Mouse (Mus musculus) v-Abl transformed pro-B cells (cell line): Measurements from ENCODE around the gene Fbxo45.
"Not testable (repeated sequence)": the region's sequence is repeated elsewhere in the genome, so short reads cannot be mapped to it uniquely, and the experiment has no call there.

ENCODE experiments used
- in situ Hi-C, 2 experiments: fragments of 400-800 bp; cut with MboI; formaldehyde crosslinking; loops; one replicate each; pipeline ENCODE4 v1.15.1; 2025; ENCODE audit not compliant: unreplicated experiment in 2 of 2

Fbxo45 gene

DNA sequence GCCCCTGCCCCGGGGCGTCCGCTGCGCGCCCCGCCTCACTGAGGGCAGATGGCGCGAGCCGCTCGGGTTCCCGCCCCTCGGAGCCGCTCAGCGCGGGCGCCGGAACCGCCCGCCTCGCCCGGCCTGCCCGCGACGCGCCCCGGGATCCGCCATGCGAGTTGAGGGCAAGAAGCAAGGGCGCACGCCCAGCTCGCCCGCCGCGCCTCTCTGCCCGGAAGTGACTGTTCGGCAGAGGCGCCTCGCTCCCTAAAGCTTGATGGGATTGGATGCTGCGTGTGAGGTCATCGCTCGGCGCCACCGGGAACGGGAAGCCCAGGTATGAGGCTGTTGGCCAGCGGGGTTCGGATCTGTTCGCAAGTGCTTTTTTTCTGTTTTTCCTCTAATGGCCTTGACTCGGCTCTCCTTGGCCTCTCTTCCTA lies at the start of gene Fbxo45, which contains the start of gene Wdr53:
TSS of gene Fbxo45 (minus strand) at position 207 of the 419 bp plus-strand sequence.
TSS of gene Wdr53 (plus strand) at position 276 of the 419 bp plus-strand sequence.
- in situ Hi-C loops, result loop anchor here (5.0 kb wide), 1 partner anchor 300 kb away; the partner anchor contains the start of genes 0610012G03Rik (in 2 of the 2) and Ncbp2 (in 2 of the 2)

DNA sequence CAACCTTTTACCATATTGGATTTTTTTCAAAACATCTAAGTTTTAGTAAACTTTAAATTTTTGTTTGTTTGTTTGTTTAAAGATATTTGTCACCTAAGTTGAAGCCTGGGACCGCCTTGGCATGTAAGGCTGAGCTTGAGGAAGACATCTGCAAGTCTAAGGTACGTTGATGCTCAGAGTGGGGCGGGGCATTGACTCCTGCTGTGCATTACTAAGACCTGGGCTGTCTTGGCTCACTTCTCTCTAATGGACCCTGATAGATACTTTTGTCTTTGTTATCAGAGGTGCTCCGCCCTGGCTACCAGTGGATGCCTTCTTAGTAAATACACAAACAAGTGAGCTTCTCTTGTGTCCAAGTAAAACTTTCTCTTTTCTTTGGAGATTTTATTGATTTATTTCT lies 44.9 kb upstream of the Fbxo45 start:
- in situ Hi-C loops, result no loop called here

DNA sequence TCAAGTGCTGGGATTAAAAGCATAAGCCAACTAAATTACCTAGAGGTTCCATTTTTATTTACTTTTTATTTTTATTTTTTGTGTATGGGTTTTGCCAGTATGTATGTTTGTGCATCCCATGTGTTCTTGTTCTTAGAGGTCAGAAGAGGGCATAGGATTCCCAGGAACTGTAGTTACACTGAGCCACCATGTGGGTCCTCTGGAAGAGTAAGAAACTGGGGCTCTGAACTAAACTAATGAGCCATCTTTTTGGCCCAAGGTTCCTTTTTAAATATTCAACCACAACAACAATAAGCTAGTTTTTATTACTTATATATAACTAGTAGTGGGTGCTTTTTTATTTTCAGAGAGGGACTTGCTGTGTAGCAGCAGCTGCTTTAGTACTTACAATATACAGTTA lies 35.6 kb upstream of the Fbxo45 start:
- in situ Hi-C loops, result loop anchor here in 1 of 2 experiments (10.0 kb wide), 1 partner anchor 332 kb away; no protein-coding TSS in a partner anchor

DNA sequence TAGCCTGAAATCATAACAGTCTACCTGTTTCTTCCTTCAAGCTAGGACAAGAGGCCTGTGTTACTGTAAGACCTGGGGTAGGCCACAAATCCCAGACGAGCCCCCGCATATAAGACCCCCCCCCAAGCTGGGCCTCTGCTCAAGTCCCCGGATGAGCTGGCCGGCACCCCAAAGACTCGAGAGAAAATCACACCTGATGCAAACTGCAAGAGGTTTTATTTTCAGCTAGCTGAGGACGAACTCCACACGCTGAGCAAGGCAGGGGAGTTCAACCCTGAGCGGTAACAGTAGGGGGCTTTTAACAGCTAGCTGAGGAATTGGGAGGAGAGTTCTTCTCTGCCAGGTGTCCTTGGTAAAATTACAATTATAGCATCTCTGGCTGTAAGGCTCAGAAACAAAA lies 33.3 kb upstream of the Fbxo45 start:
- in situ Hi-C loops, result loop anchor here in 1 of 2 experiments (10.0 kb wide), 1 partner anchor 335 kb away; no protein-coding TSS in a partner anchor

DNA sequence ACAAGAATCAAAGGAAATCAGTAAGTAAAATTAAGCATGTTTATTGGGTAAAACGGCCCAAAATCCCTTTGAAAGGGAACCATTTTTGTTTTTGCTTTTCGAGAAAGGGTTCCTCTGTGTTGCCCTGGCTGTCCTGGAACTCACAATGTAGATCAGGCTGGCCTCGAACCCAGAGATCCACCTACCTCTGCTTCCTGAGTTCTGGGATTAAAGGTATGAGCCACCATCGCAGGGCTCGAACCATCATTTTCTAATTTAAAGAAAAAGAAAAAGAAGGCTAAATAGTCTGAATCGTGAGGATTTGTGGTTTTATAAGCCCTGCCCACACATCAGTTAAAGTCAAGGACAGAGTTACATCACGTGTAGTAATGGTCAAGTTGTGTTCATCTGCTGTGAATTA lies 31.4 kb upstream of the Fbxo45 start:
- in situ Hi-C loops, result no loop called here

DNA sequence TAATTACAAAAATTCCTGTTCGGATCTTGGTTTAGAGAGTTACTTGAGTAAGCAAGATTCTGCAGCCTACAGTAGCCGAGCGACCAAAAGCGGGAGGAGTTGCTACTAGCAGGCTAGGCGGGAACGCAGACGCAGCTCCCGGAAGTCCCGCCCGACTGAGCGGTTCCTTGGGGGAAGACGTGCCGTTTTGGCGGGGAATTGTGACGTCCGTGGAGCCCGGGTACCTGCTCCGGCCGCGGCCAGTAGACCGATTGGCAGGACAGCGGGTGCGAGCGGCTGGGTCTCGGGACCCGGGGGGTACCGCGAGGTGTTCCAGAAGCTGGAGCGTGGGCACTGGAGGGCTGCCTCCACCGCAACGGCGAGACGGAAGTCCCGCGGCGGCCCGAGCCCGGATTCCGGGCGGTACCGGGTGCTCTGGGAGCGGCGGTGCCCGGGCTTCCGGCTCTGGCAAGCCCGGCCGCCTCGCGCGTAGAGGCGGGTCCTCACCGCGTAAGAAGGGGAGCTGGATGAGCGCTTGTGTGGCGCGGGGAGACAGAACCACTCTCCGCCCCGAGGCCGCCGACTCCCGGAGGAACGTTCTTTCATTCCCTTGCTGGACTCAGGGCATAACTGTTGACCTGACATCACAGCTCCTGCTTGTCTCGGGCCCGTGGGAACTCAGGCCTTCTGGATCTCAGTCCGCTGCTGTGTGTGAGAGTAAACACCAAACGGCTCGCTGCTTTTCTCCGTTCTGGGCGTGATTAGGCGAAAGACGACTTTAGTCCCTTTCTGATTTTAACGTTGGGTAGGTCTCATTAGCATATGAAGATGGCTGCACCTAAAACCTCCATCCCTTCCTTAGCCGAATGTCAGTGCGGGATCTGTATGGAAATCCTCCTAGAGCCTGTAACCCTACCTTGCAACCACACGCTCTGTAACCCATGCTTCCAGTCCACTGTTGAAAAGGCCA lies 30.6 kb upstream of the Fbxo45 start, which contains the start of gene Rnf168:
TSS of gene Rnf168 (plus strand) at position 152 of the 949 bp plus-strand sequence.
- in situ Hi-C loops, result no loop called here

DNA sequence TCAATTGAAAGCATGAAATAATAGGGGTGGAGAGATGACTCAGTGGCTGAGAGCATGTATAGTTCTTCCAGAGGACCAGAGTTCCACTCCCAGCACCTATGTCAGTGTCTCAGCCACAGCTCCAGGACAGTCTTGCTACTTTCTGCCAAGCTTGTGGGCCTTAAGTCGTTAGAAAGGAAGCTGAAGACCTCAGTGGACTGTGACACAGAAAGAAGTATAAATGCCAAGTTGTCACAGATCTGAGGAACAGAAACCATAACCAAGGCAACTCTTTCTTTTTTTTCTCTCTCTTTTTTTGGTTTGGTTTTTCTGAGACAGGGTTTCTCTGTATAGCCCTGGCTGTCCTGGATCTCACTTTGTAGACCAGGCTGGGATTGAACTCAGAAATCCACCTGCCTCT lies 28.9 kb upstream of the Fbxo45 start:
- in situ Hi-C loops, result no loop called here

DNA sequence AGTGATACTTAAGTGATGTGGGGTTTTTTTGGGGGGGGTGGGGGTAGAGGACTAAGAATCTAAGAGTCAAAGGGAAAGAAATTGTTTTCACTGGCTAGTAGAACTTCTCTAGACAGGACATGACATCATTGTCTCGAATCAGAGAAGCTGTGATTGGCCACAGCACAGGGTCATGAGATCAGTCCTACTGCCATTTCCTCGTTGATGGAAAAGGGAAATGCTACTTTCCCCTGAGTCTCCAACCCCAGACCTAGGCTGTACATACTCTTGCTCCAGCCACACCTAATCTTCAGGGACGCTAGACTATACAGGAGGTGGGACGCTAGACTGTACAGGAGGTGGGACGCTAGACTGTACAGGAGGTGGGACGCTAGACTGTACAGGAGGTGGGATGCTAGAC lies 28.1 kb upstream of the Fbxo45 start:
- in situ Hi-C loops, result no loop called here

DNA sequence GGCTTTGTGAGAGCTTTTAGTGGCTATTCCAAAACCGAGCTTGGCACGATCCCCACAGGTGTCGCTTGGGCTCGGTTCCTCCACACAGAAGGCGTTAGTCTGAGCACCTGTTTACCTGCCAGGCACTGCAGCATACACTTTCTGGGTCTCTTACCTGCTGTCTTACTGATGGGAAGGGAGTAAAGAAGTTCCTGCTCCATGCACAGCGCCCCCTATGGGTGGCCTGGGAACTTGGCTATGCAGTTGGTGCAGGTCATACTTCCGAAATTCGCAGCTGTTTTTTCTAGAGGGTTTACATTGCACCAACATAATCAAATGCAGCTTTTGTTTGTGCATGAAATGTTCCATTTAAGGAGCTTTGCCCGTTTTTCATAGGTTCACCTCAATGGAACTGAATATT lies 26.4 kb upstream of the Fbxo45 start:
- in situ Hi-C loops, result no loop called here

DNA sequence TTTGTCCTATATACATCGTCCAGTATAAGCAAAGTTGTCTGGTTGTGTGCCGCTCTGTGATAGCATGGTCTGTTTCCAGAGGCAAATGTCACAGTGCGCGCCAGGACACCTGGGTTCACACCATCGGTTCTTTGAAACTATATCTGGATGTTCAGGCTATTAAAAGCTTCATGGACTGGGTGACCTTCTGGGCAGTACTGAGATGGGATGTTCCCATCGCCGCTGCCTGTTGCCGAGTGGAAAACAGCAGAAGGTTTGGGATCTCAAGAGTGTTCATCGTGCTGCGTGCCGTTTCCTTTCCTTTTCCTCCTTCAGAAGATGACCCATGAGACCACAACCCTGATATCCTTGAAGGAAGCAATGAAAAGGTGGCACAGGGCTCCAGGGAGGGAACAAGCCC lies 24.3 kb upstream of the Fbxo45 start, which contains the start of gene Smco1:
TSS of gene Smco1 (plus strand) at position 178 of the 400 bp plus-strand sequence.
- in situ Hi-C loops, result no loop called here

DNA sequence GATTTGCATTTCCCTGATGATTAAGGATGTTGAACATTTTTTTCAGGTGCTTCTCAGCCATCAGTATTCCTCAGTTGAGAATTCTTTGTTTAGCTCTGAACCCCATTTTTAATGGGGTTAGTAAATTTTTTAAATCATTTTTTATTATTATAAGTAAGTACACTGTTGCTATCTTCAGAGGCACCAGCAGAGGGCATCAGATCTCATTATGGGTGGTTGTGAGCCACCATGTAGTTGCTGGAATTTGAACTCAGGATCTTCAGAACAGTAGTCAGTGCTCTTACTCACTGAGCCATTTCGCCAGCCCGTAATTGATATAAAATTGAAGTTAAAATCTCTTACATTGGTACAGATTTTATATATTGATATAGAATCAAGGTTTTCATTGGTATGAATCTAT lies 17.3 kb upstream of the Fbxo45 start:
- in situ Hi-C loops, result loop anchor here in 1 of 2 experiments (10.0 kb wide), 1 partner anchor 111 kb away; no protein-coding TSS in a partner anchor

DNA sequence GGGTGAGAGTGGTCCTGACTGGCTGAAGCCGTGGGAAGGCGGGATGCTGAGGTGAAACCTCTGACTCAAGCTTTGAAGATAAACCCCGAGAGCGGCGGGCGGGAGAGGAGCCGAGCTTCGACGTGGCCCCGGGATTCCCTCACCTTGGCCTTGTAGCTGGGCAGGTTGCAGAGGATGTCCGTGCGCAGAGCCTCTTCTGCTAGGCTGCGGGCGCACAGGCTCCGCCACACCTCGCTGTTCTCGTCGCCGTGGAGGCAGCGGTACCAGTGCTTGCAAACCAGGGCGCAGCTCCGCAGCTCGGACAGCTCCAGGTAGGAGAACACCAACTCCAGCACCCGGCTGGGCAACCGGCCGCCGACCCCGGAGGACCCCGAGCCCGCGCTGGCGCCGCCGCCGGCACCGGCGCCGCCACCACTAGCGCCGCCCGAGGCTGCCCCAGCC lies 587 bp downstream of the Fbxo45 start:
- in situ Hi-C loops, result loop anchor here (5.0 kb wide), 1 partner anchor 299 kb away; the partner anchor contains the start of genes 0610012G03Rik (in 2 of the 2) and Ncbp2 (in 2 of the 2)

DNA sequence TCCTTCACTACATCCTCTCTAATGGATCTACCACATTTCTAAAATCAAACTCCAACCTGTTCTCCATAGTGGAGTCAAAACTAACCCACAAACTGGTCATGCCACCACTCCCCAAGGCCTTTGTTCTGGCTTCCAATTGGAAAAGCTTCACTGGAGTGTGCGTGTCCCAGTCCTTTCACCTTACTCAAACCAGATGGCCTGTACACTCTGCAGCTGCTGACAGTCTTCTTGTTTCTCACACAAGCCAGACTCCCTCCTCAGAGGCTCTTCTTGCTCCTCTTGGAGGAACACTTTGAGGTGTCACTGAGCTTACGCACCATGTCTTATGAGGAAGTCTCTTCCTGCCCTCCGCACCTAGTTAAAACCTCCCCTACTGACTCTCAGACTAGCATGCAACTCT lies 3.1 kb downstream of the Fbxo45 start:
- in situ Hi-C loops, result no loop called here

DNA sequence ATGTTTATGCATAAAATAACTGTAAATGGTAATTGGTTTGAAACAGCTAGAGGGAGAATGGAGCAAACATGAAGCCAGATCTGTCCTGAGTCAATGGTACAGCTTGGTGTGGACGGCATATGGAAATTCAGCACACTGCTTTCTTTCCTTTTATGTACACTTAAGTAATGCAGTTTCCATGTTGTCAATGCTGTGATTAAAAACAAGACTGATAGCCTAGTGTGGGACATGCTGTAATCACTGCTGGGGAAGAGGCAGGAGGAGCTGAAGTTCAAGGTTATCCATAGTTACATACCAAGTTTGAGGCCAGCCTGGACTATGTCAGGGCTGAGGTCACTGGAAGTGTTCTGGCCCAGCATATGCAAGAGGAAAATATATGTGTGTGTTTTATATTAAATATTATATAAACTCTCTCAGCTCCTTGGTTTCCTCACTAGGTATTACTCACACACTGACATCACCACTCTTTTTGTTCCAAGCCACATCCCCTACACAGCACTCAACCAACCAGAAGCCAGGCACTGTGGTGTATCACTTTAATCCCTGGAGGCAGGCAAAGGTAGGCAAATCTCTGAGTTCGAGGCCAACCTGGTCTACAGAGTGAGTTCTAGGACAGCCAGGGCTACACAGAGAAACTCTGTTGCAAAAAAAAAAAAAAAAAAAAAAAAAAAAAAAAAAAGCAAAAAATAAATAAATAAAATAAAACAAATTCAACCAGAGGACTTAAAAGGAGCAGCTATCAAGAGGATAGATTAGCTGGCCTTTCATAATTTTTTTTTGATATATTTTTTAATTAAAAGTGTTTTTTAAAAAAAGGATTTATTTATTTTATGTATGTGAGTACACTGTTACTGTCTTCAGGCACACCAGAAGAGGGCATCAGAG lies 7.3 kb downstream of the Fbxo45 start:
- in situ Hi-C loops, result no loop called here

DNA sequence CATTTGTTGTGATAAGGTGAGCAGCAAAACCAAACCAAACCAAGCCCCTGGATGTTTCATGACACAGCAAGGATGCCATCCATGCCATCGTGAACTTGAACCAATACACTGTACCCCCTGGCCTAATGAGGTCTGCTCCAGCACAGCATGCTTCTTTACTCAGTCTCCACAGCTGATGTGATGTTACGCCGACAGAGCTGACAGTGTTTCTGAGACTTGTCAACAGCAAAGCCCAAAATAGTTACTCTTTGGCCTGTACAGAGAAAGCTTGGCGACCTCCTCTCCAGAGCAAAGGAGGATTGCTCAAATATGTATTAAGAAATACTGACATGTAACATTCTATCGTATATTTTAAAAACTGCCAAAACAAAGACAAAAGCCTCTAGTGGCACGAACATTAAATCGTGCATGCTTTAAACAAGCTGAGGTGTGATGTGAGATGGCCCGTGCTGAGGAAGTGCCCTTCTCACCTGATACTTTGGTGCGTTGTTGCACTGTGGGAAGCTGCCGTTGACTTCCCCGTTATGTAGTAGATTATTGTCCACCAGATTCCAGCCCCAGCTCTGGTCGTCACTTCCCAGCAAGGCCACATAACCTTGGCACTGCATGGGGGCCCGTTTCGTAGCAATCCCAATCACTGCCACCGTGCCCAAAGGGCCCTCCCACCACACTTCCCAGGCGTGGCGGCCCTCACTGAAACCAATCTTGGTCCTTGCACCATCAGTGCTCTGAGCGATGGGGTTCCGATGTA lies 8.9 kb downstream of the Fbxo45 start:
- in situ Hi-C loops, result no loop called here

DNA sequence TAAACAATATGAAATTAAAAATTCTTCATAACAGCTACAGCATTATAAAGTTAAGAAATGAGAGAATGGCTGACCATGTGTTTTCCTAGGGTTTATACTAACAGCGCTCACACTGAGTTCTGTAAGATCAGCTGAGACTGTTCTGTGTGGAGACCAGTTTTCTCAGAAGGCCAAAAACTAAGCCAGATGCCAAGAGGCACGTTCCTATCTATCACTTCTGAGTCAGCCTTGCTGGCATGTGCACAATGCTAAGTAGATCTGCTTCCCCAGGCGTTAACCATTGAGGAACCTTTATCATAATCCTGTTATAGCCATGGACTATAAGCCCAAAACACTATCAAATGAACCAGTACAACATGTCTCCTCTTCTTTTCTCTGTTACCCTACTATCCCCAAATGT lies 14.9 kb downstream of the Fbxo45 start:
- in situ Hi-C loops, result not testable (repeated sequence)

DNA sequence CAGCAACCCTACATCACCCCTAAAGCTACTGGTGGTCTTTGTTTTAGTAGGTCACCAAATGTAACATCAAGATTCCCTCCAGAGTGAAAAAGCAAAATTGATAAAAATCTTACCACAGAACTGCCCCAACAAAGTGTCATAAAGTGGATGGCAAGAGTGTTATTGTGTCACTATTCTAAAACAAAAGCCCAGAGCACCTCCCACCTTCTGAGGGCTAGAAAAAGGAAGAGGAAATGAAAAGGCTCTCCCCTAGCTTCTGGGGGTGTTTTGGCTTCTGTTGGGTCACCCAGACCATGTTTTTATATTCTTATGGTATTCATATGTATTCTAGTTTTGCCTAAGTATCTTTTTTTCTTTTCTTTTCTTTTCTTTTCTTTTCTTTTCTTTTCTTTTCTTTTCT lies 24.6 kb downstream of the Fbxo45 start:
- in situ Hi-C loops, result no loop called here

DNA sequence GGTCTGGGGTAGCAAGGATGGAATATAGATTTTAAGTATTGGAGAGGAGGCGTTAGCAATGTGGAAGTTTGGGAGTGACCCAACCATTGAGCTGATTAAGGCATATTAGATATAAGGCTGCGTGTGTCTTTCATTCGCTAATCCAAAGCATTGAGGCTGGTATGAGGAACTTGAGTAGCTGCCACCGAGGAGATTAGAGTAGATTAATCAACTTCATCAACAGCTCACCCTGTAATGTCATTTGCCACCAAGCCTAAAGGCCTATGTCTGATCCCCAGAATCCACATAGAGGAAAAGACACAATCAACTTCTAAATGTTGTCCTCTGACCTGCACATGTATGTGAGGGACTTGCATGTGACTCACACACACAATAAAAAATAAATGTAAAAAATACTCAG lies 25.2 kb downstream of the Fbxo45 start:
- in situ Hi-C loops, result no loop called here

DNA sequence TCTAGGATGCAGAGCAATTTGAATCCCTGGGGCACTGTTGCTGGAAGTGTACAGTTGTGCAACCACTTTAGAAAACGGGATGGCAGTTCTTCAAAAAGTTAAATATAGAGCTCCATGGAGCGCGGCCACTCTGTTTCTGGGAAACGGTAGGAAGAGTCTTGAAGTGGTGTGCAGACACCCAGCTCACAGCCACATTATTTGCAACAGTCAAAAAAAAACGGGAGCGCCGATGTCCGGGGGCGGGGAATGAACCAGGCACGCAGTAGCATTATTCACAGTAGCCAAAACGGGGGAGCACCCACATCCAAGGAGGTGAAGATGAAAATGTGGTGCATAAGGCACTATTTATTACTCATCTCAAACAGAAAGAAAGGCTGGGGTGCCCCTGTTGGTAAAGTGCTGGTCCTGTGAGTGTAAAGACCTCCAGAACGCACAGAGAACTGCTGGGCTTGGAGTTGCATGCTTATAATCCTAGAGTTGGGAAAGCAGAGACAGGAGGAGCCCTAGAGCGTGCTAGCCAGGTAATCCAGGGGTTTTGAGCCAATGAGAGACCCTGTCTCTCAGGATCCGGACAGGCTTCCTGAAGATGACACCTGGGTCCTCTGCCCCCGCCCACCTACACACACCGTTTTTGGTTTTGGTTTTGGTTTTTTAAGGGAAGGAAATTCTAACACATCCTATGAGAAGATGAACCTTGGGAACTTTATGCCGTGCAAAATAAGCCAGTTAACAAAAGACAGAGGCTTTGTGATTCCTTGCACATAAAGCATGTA lies 32.0 kb downstream of the Fbxo45 start:
- in situ Hi-C loops, result no loop called here
